Mouse (Mus musculus): Measurements from ENCODE around the gene Nsun2.
A peak's percentile ranks its signal among the peaks of the same experiment; 100 is the strongest.

Nsun2 gene

GRCm38 (mm10) chr13:69509391-69510244, 23.9 kb upstream of the Nsun2 start:
- DNase-seq (ENCODE audit: low read depth, low spot score): peak; percentile 51
- Histone ChIP-seq H3K27me3 (ENCODE audit: control insufficient read depth, insufficient read depth, low read length, poor library complexity, severe bottlenecking) (no peaks in the 10 kb centered on the region), H3K36me3 (ENCODE audit: control insufficient read depth, insufficient read depth, low read length, poor library complexity, severe bottlenecking) (peaks cover 3% of the 10 kb centered on the region; the same call in 1 of the 2 replicates)

GRCm38 (mm10) chr13:69515091-69515490, 18.5 kb upstream of the Nsun2 start:
- no peak for DNase-seq (ENCODE audit: low read depth, low spot score)
- Histone ChIP-seq H3K27me3 (ENCODE audit: control insufficient read depth, insufficient read depth, low read length, poor library complexity, severe bottlenecking) (no peaks in the 10 kb centered on the region), H3K36me3 (ENCODE audit: control insufficient read depth, insufficient read depth, low read length, poor library complexity, severe bottlenecking) (no peaks in the 10 kb centered on the region; the same call in 1 of the 2 replicates)

- no peaks in the 10 kb centered on the region for H3K27me3 ChIP-seq (ENCODE audit: control insufficient read depth, insufficient read depth, low read length, poor library complexity, severe bottlenecking)
Observed at GRCm38 (mm10) chr13:69517445-69517844, 16.1 kb upstream of the Nsun2 start.

GRCm38 (mm10) chr13:69519137-69519536, 14.4 kb upstream of the Nsun2 start:
- Histone ChIP-seq H3K27me3 (ENCODE audit: control insufficient read depth, insufficient read depth, low read length, poor library complexity, severe bottlenecking) (no peaks in the 10 kb centered on the region), H3K36me3 (ENCODE audit: control insufficient read depth, insufficient read depth, low read length, poor library complexity, severe bottlenecking) (no peaks in the 10 kb centered on the region)
- no peak for DNase-seq (ENCODE audit: low read depth, low spot score)

More at GRCm38 (mm10) chr13:69517445-69517844, 16.1 kb upstream of the Nsun2 start:
- H3K36me3 ChIP-seq (ENCODE audit: control insufficient read depth, insufficient read depth, low read length, poor library complexity, severe bottlenecking): no peaks in the 10 kb centered on the region
- DNase-seq (ENCODE audit: low read depth, low spot score): no peak

GRCm38 (mm10) chr13:69522161-69522791, 11.3 kb upstream of the Nsun2 start:
- H3K27me3 ChIP-seq (ENCODE audit: control insufficient read depth, insufficient read depth, low read length, poor library complexity, severe bottlenecking): no peaks in the 10 kb centered on the region
- no peak for DNase-seq (ENCODE audit: low read depth, low spot score)
- H3K36me3 ChIP-seq (ENCODE audit: control insufficient read depth, insufficient read depth, low read length, poor library complexity, severe bottlenecking): no peaks in the 10 kb centered on the region

GRCm38 (mm10) chr13:69523444-69524157, 9.9 kb upstream of the Nsun2 start:
- Histone ChIP-seq H3K27me3 (ENCODE audit: control insufficient read depth, insufficient read depth, low read length, poor library complexity, severe bottlenecking) (no peaks in the 10 kb centered on the region), H3K36me3 (ENCODE audit: control insufficient read depth, insufficient read depth, low read length, poor library complexity, severe bottlenecking) (no peaks in the 10 kb centered on the region)
- DNase-seq (ENCODE audit: low read depth, low spot score): no peak

GRCm38 (mm10) chr13:69524158-69524530, 9.4 kb upstream of the Nsun2 start:
- no peaks in the 10 kb centered on the region for H3K36me3 ChIP-seq (ENCODE audit: control insufficient read depth, insufficient read depth, low read length, poor library complexity, severe bottlenecking)
- no peak for DNase-seq (ENCODE audit: low read depth, low spot score)
- H3K27me3 ChIP-seq (ENCODE audit: control insufficient read depth, insufficient read depth, low read length, poor library complexity, severe bottlenecking): no peaks in the 10 kb centered on the region

GRCm38 (mm10) chr13:69525867-69526266, 7.7 kb upstream of the Nsun2 start:
- Histone ChIP-seq H3K36me3 (ENCODE audit: control insufficient read depth, insufficient read depth, low read length, poor library complexity, severe bottlenecking) (no peaks in the 10 kb centered on the region), H3K27me3 (ENCODE audit: control insufficient read depth, insufficient read depth, low read length, poor library complexity, severe bottlenecking) (no peaks in the 10 kb centered on the region)
- DNase-seq (ENCODE audit: low read depth, low spot score): no peak

- no peaks in the 10 kb centered on the region for H3K36me3 ChIP-seq (ENCODE audit: control insufficient read depth, insufficient read depth, low read length, poor library complexity, severe bottlenecking)
- no peak for DNase-seq (ENCODE audit: low read depth, low spot score)
- no peaks in the 10 kb centered on the region for H3K27me3 ChIP-seq (ENCODE audit: control insufficient read depth, insufficient read depth, low read length, poor library complexity, severe bottlenecking)
Observed at GRCm38 (mm10) chr13:69528531-69528930, 5.0 kb upstream of the Nsun2 start.

GRCm38 (mm10) chr13:69530156-69530555, 3.4 kb upstream of the Nsun2 start:
- Histone ChIP-seq H3K27me3 (ENCODE audit: control insufficient read depth, insufficient read depth, low read length, poor library complexity, severe bottlenecking) (no peaks in the 10 kb centered on the region), H3K36me3 (ENCODE audit: control insufficient read depth, insufficient read depth, low read length, poor library complexity, severe bottlenecking) (no peaks in the 10 kb centered on the region)
- no peak for DNase-seq (ENCODE audit: low read depth, low spot score)

- no peaks in the 10 kb centered on the region for H3K36me3 ChIP-seq (ENCODE audit: control insufficient read depth, insufficient read depth, low read length, poor library complexity, severe bottlenecking)
- no peaks in the 10 kb centered on the region for H3K27me3 ChIP-seq (ENCODE audit: control insufficient read depth, insufficient read depth, low read length, poor library complexity, severe bottlenecking)
- no peak for DNase-seq (ENCODE audit: low read depth, low spot score)
Observed at GRCm38 (mm10) chr13:69530951-69531350, 2.6 kb upstream of the Nsun2 start.

- no peaks in the 10 kb centered on the region for H3K27me3 ChIP-seq (ENCODE audit: control insufficient read depth, insufficient read depth, low read length, poor library complexity, severe bottlenecking)
- H3K36me3 ChIP-seq (ENCODE audit: control insufficient read depth, insufficient read depth, low read length, poor library complexity, severe bottlenecking): no peaks in the 10 kb centered on the region
- DNase-seq (ENCODE audit: low read depth, low spot score): no peak
Observed at GRCm38 (mm10) chr13:69531431-69531830, 2.1 kb upstream of the Nsun2 start.

GRCm38 (mm10) chr13:69532101-69532892, 1.2 kb upstream of the Nsun2 start:
- no peaks in the 10 kb centered on the region for H3K27me3 ChIP-seq (ENCODE audit: control insufficient read depth, insufficient read depth, low read length, poor library complexity, severe bottlenecking)
- H3K36me3 ChIP-seq (ENCODE audit: control insufficient read depth, insufficient read depth, low read length, poor library complexity, severe bottlenecking): no peaks in the 10 kb centered on the region
- no peak for DNase-seq (ENCODE audit: low read depth, low spot score)

- no peaks in the 10 kb centered on the region for H3K27me3 ChIP-seq (ENCODE audit: control insufficient read depth, insufficient read depth, low read length, poor library complexity, severe bottlenecking)
- DNase-seq (ENCODE audit: low read depth, low spot score): peak; percentile 30
- no peaks in the 10 kb centered on the region for H3K36me3 ChIP-seq (ENCODE audit: control insufficient read depth, insufficient read depth, low read length, poor library complexity, severe bottlenecking)
Observed at GRCm38 (mm10) chr13:69532893-69533404, 597 bp upstream of the Nsun2 start.
